Mouse (Mus musculus): ENCODE measurements at regions not wholly inside any gene's neighbourhood (a gene's known extent, or its start where the extent isn't known, plus 50 kb on each side); places are given as distances from the start of the nearest gene placed in this dataset.

DNA sequence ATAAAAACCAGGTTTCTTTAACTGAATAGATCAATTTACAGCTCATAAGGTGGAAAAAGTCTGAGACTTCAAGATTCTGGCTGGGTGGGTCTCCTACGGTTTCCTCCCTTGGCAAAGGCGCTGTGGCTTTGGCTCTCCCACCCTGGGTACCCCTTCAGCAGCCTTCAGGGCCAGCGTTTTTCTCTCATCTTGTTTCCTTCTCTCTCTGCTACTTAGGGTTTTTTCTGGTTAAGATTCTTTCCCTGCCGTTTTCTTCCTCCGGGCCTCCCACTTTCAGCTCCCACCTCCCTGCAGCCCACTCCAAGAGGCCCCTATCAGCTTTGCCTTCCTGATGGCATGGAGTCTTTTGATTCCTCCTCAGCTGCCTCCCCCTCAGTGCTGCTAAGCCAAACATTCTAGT is 463.0 kb downstream of the Ccdc171 start:
- TF ChIP-seq CTCF (IDR thresholded peaks at IDR 0.05; ENCODE audit: low read depth) (no peak), EP300 (IDR thresholded peaks at IDR 0.05; ENCODE audit: low read depth) (no peak)

Measured in liver, postnatal 0 days (tissue).